Mouse (Mus musculus) spleen, adult 2 months (tissue): Measurements from ENCODE around the gene Rpl3l. TPM values are rescaled to one million over a fixed set of nuclear protein-coding genes. Genes with fewer than 3 reads are reported as not detected.
"Not testable (repeated sequence)": the region's sequence is repeated elsewhere in the genome, so short reads cannot be mapped to it uniquely, and the experiment has no call there.

ENCODE experiments used
- DNase-seq, 2 experiments: peaks; one replicate each; pipeline versions ENCODE4 v3.0.0 to v3.0.0-alpha.2; 2012 to 2021; ENCODE audit warnings: low spot score in 2 of 2, low read depth in 1 of 2
- H3K27ac ChIP-seq: fragments of 200-500 bp; 2 replicates; pipeline ENCODE4 v1.5.1; 2012; ENCODE audit warnings: low read length, inconsistent platforms; ENCODE audit not compliant: insufficient read depth
- H3K27me3 ChIP-seq: fragments of 200-500 bp; 2 replicates; pipeline ENCODE4 v1.6.1; 2012; ENCODE audit warnings: mild to moderate bottlenecking, moderate library complexity, low read length, inconsistent platforms; ENCODE audit not compliant: control insufficient read depth, insufficient read depth
- H3K36me3 ChIP-seq: fragments of 200-500 bp; 2 replicates; pipeline ENCODE4 v1.6.1; 2012; ENCODE audit warnings: mild to moderate bottlenecking, low read length, inconsistent platforms; ENCODE audit not compliant: control insufficient read depth, insufficient read depth
- H3K4me1 ChIP-seq: fragments of 200-500 bp; 2 replicates; pipeline ENCODE4 v1.6.1; 2011; ENCODE audit warnings: inconsistent platforms; ENCODE audit not compliant: control insufficient read depth, insufficient read depth, insufficient read length
- H3K4me3 ChIP-seq: fragments of 200-500 bp; 2 replicates; pipeline ENCODE4 v1.5.1; 2011; ENCODE audit warnings: mild to moderate bottlenecking, inconsistent platforms; ENCODE audit not compliant: insufficient read depth, insufficient read length; ENCODE audit errors: extremely low read depth
- CTCF ChIP-seq: fragments of 200-500 bp; IDR thresholded peaks from 2 replicates; pipeline ENCODE4 v1.5.1; 2011; ENCODE audit warnings: mild to moderate bottlenecking, inconsistent platforms; ENCODE audit not compliant: insufficient read depth, insufficient read length, insufficient replicate concordance; ENCODE audit errors: extremely low read depth
- POLR2A ChIP-seq: fragments of 200-500 bp; IDR thresholded peaks from 2 replicates; pipeline ENCODE4 v1.6.1; 2011; ENCODE audit warnings: low read depth, low read length, inconsistent platforms
- WGBS: fragments of 180-500 bp; shearing (Covaris S2); methylation state at CpG from one replicate; pipeline ENCODE4 v1.1.7; 2018; 5-methylcytosine and 5-hydroxymethylcytosine counted together
- polyA plus RNA-seq: library from polyadenylated mRNA; depleted of rRNA; stranded (reverse); fragments of >200 nt; gene quantifications from 2 replicates; pipeline ENCODE4 v1.2.3, GENCODE M21; 2012

The Rpl3l gene
- polyA plus RNA-seq, 1 experiment = not detected

- H3K4me3 ChIP-seq = peak within 1 kb of the TSS; percentile 84
- H3K27ac ChIP-seq = peak within 1 kb of the TSS; percentile 66
- 2% methylated on average over 32 of the region's 32 CpGs for WGBS
- TF ChIP-seq POLR2A (peak; percentile 72), CTCF (no peak)
- H3K36me3 ChIP-seq = peaks cover 11% of the 10 kb centered on the region
- H3K27me3 ChIP-seq = no peaks in the 10 kb centered on the region
- peak; percentile 79 to 89 for DNase-seq
- no peaks in the 10 kb centered on the region; the same call in 1 of the 2 replicates for H3K4me1 ChIP-seq
These were observed 20.4 kb upstream of the Rpl3l start, which contains the start of gene Tbl3 for GRCm38 (mm10) chr17:24706982-24707800. Tbl3 (minus strand) TSS chr17:24707660.

- 2% methylated on average over 24 of the region's 24 CpGs for WGBS
These were observed 19.7 kb upstream of the Rpl3l start for GRCm38 (mm10) chr17:24707801-24708425.

GRCm38 (mm10) chr17:24708646-24709045 lies 19.0 kb upstream of the Rpl3l start:
- Histone ChIP-seq H3K36me3 (peaks cover 7% of the 10 kb centered on the region; the same call in 1 of the 2 replicates), H3K27ac (no peak overlapping the region), H3K27me3 (no peaks in the 10 kb centered on the region), H3K4me1 (no peaks in the 10 kb centered on the region; the same call in 1 of the 2 replicates), H3K4me3 (no peak overlapping the region)
- TF ChIP-seq POLR2A (no peak), CTCF (no peak)
- DNase-seq = peak in 1 of 2 experiments; percentile 35
- 22% methylated on average over 2 of the region's 2 CpGs for WGBS

More at GRCm38 (mm10) chr17:24707801-24708425, 19.7 kb upstream of the Rpl3l start:
- Histone ChIP-seq H3K4me3 (peak overlapping the region; percentile 84), H3K4me1 (no peaks in the 10 kb centered on the region; the same call in 1 of the 2 replicates), H3K27ac (peak overlapping the region; percentile 55), H3K36me3 (peaks cover 7% of the 10 kb centered on the region; the same call in 1 of the 2 replicates), H3K27me3 (no peaks in the 10 kb centered on the region)
- DNase-seq = no peak
- TF ChIP-seq POLR2A (no peak), CTCF (no peak)

GRCm38 (mm10) chr17:24715556-24715955 lies 12.1 kb upstream of the Rpl3l start:
- H3K27ac ChIP-seq = no peak overlapping the region
- TF ChIP-seq CTCF (no peak), POLR2A (no peak)
- no peak overlapping the region for H3K4me3 ChIP-seq
- 96% methylated on average over 6 of the region's 6 CpGs for WGBS
- H3K27me3 ChIP-seq = no peaks in the 10 kb centered on the region
- H3K36me3 ChIP-seq = peaks cover 2% of the 10 kb centered on the region; the same call in 1 of the 2 replicates
- DNase-seq = no peak
- H3K4me1 ChIP-seq = no peaks in the 10 kb centered on the region

- no peak for DNase-seq
- Histone ChIP-seq H3K4me1 (no peaks in the 10 kb centered on the region), H3K27me3 (no peaks in the 10 kb centered on the region), H3K36me3 (peaks cover 5% of the 10 kb centered on the region; the same call in 1 of the 2 replicates), H3K27ac (no peak overlapping the region), H3K4me3 (no peak overlapping the region)
- TF ChIP-seq CTCF (no peak), POLR2A (no peak)
- 98% methylated on average over 15 of the region's 15 CpGs for WGBS
These were observed 11.4 kb upstream of the Rpl3l start for GRCm38 (mm10) chr17:24716166-24716682.

GRCm38 (mm10) chr17:24717943-24718342 lies 9.7 kb upstream of the Rpl3l start, which contains the start of the genes Rnf151 and Rps2:
Rnf151 (minus strand) TSS chr17:24718063.
Rps2 (plus strand) TSS chr17:24718116.
- no peak for TF ChIP-seq CTCF
- no peak for TF ChIP-seq POLR2A
- H3K36me3 ChIP-seq = peaks cover 14% of the 10 kb centered on the region
- no peak within 1 kb of the TSS for H3K4me3 ChIP-seq
- H3K27me3 ChIP-seq = no peaks in the 10 kb centered on the region
- WGBS = 89% methylated on average over 4 of the region's 4 CpGs
- DNase-seq = no peak
- no peak within 1 kb of the TSS for H3K27ac ChIP-seq
- H3K4me1 ChIP-seq = no peaks in the 10 kb centered on the region; the same call in 1 of the 2 replicates

- 68% methylated on average over 5 of the region's 5 CpGs for WGBS
- H3K27me3 ChIP-seq, H3K27ac ChIP-seq, H3K4me1 ChIP-seq, DNase-seq: not testable (repeated sequence)
- Histone ChIP-seq H3K4me3 (peak overlapping the region; percentile 79; the same call in 1 of the 2 replicates), H3K36me3 (peaks cover 14% of the 10 kb centered on the region)
These were observed 8.7 kb upstream of the Rpl3l start for GRCm38 (mm10) chr17:24718938-24719337.
